Mouse (Mus musculus) cerebellum, postnatal 25 days (tissue): Measurements from ENCODE around the gene Desi1.

Source experiments
- DNase-seq, 2 experiments: peaks; one replicate each; pipeline ENCODE4 v3.0.0; 2021; ENCODE audit warnings: mixed read lengths in 2 of 2

The Desi1 gene

DNA sequence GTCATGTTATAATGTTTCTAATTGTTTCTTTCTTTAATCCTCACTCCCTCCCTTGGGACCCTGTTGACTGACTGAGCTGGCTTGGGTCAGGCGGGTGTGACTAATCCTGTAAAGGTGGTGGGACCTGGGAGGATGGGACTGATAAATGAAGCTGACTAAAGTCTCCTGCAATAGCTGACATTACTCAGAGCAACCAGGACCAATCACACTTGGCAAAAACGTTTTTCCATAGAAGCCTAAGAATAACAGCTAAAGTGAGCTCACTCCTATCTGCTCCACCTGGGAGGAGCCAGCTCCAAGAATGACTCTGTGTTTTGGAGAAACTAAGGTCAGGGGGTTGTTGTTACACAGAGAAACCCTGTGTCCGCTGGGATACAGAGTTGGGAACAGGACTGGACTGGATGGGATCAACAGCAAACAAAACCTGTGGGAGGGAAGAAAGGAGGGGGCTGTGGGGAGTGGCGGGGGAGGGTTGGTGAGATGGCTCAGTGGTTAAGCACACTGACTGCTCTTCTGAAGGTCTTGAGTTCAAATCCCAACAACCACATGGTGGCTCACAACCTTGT lies 68.6 kb downstream of the Desi1 start:
- DNase-seq: no peak

DNA sequence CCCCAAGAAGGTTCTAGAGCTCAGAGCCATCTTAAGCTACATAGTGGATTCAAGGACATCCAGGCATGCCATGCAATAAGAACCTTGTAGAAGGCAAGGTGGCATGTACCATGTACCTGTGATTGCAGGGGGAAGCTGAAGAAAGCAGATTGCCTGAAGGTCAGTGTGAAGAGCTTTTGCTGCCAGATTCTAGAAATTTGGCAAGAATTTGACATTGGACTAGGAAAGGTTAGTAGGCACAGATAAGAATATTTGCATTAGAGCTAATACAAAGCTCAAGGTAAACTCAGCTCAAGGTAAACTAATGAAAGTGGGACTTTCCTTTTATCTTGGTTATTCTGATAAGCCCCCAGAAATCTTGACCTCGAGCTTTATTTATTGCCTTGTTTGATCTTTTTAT lies 69.4 kb downstream of the Desi1 start:
- DNase-seq: no peak

DNA sequence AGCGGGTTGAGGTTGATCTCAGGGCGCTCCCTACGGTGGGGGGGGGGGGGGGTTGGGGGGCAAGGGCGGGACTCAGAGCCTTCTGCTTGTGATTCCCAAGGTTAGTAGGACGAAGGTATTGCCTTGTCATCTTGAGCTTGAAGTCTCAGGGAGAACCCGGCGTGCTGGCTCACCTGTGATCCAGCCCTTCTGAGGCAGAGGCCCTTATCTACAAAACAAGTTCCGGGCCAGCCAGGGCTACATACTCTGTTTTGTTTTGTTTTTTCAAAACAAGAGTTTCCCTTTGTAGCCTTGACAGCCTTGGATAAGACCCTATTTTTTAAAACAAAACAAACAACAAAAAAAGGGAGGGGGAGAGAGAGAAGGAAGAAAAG lies 72.6 kb downstream of the Desi1 start:
- peak in 1 of 2 experiments; percentile 42 for DNase-seq

DNA sequence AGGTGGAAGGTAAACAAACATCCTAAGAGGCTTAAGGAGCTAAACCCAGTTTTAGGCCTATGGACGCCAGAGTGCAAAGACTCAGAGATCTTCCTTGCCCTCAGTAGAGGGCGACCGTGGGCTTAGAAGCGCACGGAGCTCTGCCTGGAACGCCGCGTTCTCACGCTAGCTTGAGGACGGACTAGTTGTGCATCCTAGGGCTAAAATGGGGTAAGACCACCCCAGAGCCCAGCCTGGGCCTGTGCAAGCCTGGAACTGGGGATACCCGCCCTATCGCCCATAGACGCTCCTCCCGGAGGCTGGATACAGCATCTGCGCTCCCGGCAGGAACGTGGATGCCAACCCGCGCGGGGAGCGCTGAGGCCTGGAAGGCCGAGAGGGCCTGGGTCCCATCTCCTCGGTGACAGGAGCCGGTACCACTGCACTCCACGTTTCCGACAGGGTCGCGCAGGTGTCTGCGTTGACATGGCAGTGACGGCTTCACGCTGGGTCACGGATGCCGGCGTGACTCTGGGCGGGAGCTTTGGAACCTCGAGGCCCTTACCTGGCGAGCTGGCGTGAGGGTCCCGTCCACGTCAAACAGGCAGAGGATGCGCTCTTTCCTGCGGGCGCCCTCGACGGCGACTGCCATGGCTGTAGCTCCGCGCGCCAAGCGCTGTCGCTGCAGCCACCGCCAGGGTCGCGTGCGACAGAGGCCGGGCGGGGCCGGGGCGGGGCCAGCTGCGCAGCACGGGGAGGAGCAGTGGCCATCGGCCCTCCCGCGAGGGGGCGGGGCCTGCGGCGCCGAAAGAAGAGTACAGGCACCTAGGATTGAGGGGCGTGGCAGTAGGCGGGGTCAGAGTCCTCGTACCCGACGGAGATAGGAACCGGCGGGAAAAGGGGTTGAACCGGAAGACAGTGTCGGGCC lies 73.2 kb downstream of the Desi1 start, which contains the start of gene Pmm1:
Gene Pmm1, minus strand, starts transcription at position 760 of the 907 bp plus-strand sequence.
- DNase-seq: peak; percentile 98 to 100

DNA sequence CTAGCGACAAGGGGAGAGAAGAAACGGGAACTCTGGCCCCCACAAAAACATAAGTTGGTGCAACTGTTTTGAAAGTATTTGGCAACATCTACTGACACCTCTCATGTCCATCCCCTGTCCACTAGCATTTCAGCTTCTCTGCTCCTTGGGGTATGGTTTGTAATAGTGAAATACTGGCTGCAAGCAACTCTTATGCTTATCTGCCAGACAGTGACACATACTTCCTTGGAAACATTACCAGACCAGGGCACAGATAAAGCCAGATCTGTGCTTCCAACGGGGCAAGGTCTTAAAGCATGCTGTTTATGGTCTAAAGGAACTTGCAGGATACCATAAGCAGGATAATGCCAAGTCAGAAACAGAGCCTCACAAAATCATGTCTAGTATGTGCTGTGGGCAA lies 74.8 kb downstream of the Desi1 start:
- DNase-seq: no peak

DNA sequence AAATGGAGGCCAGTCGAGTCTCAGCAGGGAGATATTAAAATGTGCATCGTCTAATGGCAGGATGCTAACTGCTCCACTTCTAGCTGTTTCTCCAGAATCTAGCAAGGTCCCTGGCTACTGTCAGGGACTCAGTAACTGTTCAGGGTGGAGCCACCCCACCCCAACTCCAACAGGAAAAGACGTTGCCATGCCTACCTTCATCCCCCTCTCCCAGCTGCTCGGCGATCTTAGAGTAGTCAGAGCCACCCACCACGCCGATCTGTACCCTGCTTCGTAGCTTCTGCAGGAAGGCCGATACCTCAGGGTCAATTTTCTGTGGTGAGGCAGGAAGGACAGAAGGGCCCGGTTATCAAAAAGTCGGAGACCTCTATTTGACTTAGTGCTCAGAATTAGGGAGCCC lies 76.1 kb downstream of the Desi1 start:
- no peak for DNase-seq

DNA sequence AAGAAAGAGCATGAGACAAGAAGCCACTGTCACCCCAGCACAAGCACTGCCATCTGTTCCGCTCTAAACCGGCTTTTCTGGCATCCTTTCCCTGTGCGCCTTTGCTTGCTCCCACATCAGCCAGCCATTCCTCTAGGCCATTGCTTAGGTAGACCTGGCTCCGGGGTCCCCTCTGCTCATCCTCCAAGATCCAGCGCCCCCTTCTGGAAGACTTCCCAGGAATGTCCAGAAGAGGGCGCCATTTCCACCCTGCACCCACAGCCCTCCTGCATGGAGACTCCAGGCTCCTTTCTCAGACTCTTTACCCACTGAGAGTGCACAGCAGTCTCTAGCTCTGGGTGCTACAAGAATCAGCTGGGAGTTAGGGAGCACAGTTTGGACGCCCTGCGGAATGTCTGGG lies 77.2 kb downstream of the Desi1 start:
- peak; percentile 65 to 77 for DNase-seq

DNA sequence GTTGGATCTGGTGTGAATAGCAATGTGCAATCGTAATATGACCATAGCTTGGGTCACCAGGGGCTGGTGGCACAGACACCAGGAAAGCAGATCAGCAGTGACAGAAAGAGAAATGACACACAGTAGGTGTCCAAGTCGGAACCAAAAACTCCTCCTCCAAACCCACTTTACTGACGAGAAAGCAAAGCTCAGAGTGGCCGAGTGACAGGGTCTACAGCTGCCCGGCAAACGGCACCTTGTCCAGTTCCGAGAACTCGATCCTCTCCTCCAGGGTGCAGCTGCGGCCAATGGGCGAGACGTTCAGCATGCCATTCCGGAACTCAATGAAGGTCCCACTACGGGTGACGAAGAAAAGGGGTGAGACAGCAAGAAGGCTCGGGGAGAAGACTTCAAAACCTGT lies 78.2 kb downstream of the Desi1 start:
- no peak for DNase-seq

DNA sequence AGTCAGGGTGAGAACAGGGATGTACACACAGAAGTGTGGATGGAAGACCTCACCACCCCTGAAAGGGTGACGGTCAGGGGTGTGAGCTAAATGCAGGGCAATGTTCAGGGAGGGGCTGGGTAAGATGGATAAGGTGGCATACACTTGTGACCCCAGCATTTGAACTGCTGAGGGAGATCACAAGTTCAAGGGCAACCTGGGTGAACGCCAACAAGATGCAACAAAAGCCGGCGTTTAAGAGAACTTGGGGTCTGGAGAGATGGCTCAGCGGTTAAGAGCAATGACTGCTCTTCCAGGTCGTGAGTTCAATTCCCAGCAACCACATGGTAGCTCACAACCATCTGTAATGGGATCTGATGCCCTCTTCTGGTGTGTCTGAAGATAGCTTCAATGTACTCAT lies 78.9 kb downstream of the Desi1 start:
- DNase-seq: no peak

DNA sequence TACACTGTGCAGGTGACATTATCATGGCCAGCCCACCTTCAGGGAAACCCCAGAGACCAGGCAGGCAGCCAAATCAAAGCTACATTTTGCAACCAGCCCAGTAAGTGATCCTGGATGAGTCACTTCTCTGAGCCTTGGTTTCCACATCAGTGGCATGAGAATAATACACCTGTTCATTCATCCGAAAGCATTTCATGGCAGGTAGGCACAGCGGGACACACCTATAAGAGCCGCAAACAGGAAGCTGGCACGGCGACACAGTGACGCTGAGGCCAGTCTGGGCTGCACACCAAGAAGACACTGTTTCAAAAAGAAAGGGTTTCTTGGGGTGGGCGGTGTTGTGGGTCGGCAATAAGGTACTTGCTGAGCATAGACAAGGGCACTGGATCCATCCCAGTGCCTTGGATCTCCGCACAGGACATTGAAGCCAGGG lies 79.5 kb downstream of the Desi1 start:
- DNase-seq: peak; percentile 72 to 85

DNA sequence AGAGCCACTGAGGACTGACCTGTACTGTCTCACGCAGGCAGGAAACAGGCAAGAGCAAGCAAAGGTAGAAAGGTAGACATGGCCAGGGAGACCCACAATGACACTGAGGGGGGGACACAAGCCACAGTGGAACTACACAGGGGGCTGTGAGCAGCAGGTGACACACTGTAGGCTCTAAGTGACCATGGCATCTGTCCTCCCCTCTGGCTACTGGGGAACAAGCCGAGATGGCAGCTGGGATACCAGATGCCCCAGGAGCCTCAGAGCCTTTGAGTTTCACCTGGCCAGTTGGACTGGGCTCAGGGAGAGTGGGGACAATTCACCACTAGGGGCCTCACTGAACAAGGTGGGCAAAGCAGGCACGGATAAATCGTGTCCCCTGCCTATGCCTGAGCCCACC lies 81.4 kb downstream of the Desi1 start:
- DNase-seq: no peak

DNA sequence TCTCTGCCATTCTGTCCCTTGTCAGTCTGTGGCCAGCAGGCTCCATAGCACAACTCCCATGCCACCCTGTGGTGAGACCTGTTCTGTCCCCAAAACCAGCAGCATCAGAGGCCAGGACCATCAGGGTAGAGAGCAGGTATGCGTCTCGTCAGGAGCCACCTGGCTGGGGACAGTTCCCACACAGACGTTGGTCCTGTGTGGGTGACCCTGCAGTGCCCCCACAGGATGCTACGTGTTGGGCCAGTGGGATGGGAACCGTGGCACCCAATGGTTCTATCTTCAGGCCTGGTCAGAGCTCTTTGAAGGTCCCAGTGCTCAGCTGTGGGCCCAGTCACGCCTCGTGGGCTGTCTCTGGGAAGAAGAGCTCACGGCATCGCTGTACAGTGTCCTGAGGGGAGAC lies 82.5 kb downstream of the Desi1 start:
- DNase-seq: no peak

DNA sequence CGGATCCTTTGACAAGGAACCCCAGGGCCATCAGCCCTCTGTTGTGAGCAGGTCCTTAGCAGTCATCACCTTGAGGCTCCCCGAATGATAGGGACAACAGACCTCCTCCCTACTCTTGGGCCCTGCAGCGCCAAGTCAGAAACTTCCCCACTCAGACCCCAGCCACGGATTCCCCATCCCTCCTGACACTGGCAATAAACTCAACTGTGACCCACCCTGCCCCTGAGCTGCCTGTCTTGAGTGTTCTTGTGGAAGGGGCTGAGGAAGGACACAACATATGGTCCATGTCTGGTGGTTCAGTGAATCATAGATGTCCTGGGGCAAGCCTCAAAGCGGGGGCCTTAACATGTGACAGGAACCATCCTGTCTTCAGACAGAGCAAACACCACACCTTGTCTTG lies 82.9 kb downstream of the Desi1 start:
- no peak for DNase-seq

DNA sequence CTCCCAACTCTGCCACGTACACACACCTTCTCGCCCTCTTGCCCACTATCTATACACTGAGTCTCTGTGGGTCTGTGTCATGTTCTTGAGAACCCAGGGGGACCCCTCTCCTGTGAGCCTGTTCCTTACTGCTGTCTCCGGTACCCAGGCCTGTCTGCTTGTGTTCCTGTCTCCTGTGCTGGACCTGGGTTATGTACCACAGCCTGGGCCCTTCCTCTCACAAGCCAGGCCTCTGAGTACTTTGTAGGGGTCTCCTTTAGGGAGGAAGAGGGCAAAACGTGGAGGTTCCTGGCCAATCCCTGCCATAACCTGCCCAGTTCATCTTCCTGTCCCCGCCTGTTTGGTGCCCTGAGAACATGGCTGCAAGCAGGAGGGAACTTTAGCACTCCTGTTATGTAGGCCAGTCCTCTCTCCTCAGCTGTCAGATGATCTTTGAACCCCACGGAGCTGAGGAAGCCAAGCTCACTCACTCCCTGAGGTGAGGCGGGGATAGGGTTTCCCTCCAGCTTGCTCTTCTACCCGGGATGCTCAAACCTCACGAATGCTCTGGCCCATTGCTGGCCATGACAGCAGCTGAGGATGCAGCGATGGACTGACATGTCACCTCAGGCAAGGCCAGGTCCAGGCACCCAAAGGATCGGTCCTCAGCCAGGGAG lies 84.1 kb downstream of the Desi1 start:
- no peak for DNase-seq

DNA sequence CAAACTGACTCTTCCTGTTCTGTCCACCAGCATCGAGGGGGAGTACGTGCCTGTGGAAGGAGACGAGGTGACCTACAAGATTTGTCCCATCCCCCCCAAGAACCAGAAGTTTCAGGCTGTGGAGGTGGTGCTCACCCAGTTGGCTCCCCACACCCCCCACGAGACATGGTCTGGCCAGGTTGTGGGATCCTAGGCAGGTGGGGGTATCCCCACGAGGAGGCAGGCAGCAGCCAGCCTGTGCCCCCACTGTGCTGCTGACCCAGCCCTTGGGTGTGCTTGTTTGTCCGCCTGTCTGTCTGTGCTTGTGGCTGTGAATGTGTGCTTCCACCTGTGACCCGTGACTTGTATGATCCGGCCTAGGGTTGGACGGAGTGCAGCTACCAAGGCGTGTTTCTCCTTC lies 84.6 kb downstream of the Desi1 start:
- DNase-seq: no peak

DNA sequence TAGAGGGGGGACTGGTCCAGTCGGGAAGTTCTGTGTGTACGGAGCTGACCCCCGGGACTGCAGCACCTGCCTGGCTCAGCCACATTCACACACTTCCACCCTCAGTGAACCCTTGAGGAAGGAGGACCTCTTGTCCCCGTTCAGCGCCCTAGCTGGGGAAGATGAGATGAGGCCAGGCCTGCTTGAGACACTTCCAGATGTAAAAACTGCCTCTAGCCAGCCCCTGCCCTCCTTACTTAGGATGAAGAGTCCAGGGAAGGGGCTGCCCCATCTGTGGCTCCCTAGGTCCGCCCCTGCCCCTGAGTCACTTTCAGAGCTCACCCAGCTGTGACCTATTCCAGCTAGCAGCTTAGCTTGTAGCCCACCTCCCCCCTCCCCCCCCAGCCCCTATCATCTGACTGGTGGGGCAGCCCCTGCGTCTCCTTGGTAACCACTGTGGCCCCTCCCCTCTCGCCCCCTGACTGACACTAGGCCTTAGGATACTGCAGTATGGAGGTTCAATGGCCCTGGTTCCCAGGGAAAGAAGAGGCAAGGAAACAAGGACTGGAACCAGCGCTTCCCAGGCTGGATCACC lies 90.4 kb downstream of the Desi1 start:
- no peak for DNase-seq
